Mouse (Mus musculus): ENCODE data around the gene Col5a2.
"Not testable (repeated sequence)": the region's sequence is repeated elsewhere in the genome, so short reads cannot be mapped to it uniquely, and the experiment has no call there.

- TF ChIP-seq USF2 (IDR thresholded peaks at IDR 0.05; ENCODE audit: borderline replicate concordance in 1 of 2, insufficient read depth in 1 of 2, low read depth in 1 of 2, low read length in 2 of 2); EP300 (IDR thresholded peaks at IDR 0.05; ENCODE audit: low read depth in 1 of 2, low read length in 2 of 2); E2F4 (IDR thresholded peaks at IDR 0.05; ENCODE audit: borderline replicate concordance, low read depth, low read length); USF1 (IDR thresholded peaks at IDR 0.05; ENCODE audit: low read depth, low read length): not testable (repeated sequence)
Measured at GRCm38 (mm10) chr1:45527476-45527875, 24.4 kb upstream of the Col5a2 start.

Data from MEL (cell line).